Mouse (Mus musculus) thymus, adult 2 months (tissue): ENCODE data around the gene Sept4.

Source experiments
- CTCF ChIP-seq: fragments of 200-500 bp; IDR thresholded peaks from 2 replicates; pipeline ENCODE4 v1.5.1; 2012; ENCODE audit warnings: mild to moderate bottlenecking, control low read depth, low read length, moderate library complexity, borderline replicate concordance; ENCODE audit not compliant: control insufficient read depth, poor library complexity, insufficient read depth; ENCODE audit errors: extremely low read depth
- POLR2A ChIP-seq: fragments of 200-500 bp; IDR thresholded peaks from 2 replicates; pipeline ENCODE4 v1.6.1; 2012; ENCODE audit warnings: mild to moderate bottlenecking, low read length, control low read depth, moderate library complexity; ENCODE audit not compliant: control insufficient read depth, poor library complexity, insufficient read depth; ENCODE audit errors: extremely low read depth

DNA sequence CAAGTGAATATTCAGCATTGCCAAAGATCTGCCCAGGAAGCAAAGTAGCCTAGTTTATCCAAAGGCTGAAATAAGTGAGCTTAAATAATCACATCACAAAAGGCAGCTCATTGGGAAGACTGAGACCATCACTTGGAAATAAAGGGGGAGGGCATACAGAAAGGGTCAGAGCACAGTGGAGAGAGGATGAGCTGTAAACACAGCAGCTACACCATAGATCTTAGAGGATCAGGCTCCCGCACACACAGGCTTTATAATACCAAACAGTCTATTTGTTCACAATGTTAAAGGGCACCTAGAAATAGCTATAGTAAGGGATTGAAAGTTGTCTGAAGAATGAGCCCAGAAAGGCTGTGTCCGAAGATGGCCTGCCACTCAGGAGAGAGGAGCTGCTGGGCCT is 70.1 kb downstream of the Sept4 start:
- TF ChIP-seq CTCF (no peak), POLR2A (no peak)
